Mouse (Mus musculus): ENCODE data around the gene Olfr767.
"Not testable (repeated sequence)": the region's sequence is repeated elsewhere in the genome, so short reads cannot be mapped to it uniquely, and the experiment has no call there.

Olfr767 gene

GRCm38 (mm10) chr10:129082810-129083209 lies at the start of gene Olfr767:
Olfr767 (minus strand) TSS chr10:129082910.
- not testable (repeated sequence) for DNase-seq (ENCODE audit: low spot score)

GRCm38 (mm10) chr10:129117761-129118160 lies 35.1 kb upstream of the Olfr767 start, which contains the start of gene Olfr769:
Olfr769 (minus strand) TSS chr10:129117861.
- no peak for DNase-seq (ENCODE audit: low spot score)

GRCm38 (mm10) chr10:129115146-129115545 lies 32.4 kb upstream of the Olfr767 start:
- no peak for DNase-seq (ENCODE audit: low spot score)

- no peak for DNase-seq (ENCODE audit: low spot score)
These were observed 18.5 kb upstream of the Olfr767 start for GRCm38 (mm10) chr10:129101231-129101630.

GRCm38 (mm10) chr10:129099275-129099674 lies 16.6 kb upstream of the Olfr767 start, which contains the start of gene Olfr768:
Olfr768 (minus strand) TSS chr10:129099375.
- DNase-seq (ENCODE audit: low spot score): no peak

- DNase-seq (ENCODE audit: low spot score): no peak
These were observed 13.8 kb downstream of the Olfr767 start, which contains the start of gene Olfr766-ps1 for GRCm38 (mm10) chr10:129068877-129069276. Olfr766-ps1 (minus strand) TSS chr10:129068977.

- not testable (repeated sequence) for DNase-seq (ENCODE audit: low spot score)
These were observed 32.8 kb downstream of the Olfr767 start, which contains the start of gene Olfr765 for GRCm38 (mm10) chr10:129049898-129050297. Olfr765 (minus strand) TSS chr10:129049998.

GRCm38 (mm10) chr10:129039796-129040195 lies 42.9 kb downstream of the Olfr767 start, which contains the start of gene Olfr764-ps1:
Olfr764-ps1 (minus strand) TSS chr10:129039896.
- no peak for DNase-seq (ENCODE audit: low spot score)

- no peak for DNase-seq (ENCODE audit: low spot score)
These were observed 54.4 kb downstream of the Olfr767 start for GRCm38 (mm10) chr10:129028343-129028742.

GRCm38 (mm10) chr10:129026018-129026662 lies 56.6 kb downstream of the Olfr767 start:
- no peak for DNase-seq (ENCODE audit: low spot score)

Data from ovary, postnatal 10 days (tissue).